Mouse (Mus musculus): ENCODE results near the gene Arg1. TPM values are rescaled to one million over a fixed set of nuclear protein-coding genes. Genes with fewer than 3 reads are reported as not detected.

The Arg1 gene
- polyA plus RNA-seq, 1 experiment from 2014 or later, result 5.0 TPM

GRCm38 (mm10) chr10:24895927-24896326 is 31.4 kb downstream of the Arg1 start:
- no peaks in the 10 kb centered on the region for H3K27me3 ChIP-seq (replicated peaks)
- WGBS, result 73% methylated on average over 8 of the region's 8 CpGs
- H3K36me3 ChIP-seq, result peaks cover 33% of the 10 kb centered on the region
- H3K4me1 ChIP-seq (replicated peaks), result no peaks in the 10 kb centered on the region
- no peak overlapping the region for H3K4me3 ChIP-seq (replicated peaks)
- 0 out of 2 replicates have a peak, but pooled peaks have one; percentile 20 for ATAC-seq
- H3K9ac ChIP-seq, result no peak overlapping the region
- no peak overlapping the region for H3K27ac ChIP-seq
- no peaks in the 10 kb centered on the region for H3K9me3 ChIP-seq
- no peak overlapping the region for H3K4me2 ChIP-seq (replicated peaks)

GRCm38 (mm10) chr10:24888343-24888742 is 38.9 kb downstream of the Arg1 start:
- Histone ChIP-seq H3K4me2 (replicated peaks) (no peak overlapping the region), H3K4me1 (replicated peaks) (no peaks in the 10 kb centered on the region), H3K9me3 (no peaks in the 10 kb centered on the region), H3K4me3 (replicated peaks) (no peak overlapping the region), H3K9ac (no peak overlapping the region), H3K27ac (no peak overlapping the region), H3K36me3 (peaks cover 12% of the 10 kb centered on the region), H3K27me3 (replicated peaks) (no peaks in the 10 kb centered on the region)
- ATAC-seq, result no peak
- WGBS, result 95% methylated on average over 7 of the region's 7 CpGs

GRCm38 (mm10) chr10:24886008-24886407 is 41.3 kb downstream of the Arg1 start:
- WGBS, result 78% methylated on average over 9 of the region's 9 CpGs
- H3K27ac ChIP-seq, result no peak overlapping the region
- ATAC-seq, result no peak
- H3K4me3 ChIP-seq (replicated peaks), result no peak overlapping the region
- H3K36me3 ChIP-seq, result peaks cover 24% of the 10 kb centered on the region
- H3K27me3 ChIP-seq (replicated peaks), result no peaks in the 10 kb centered on the region
- no peak overlapping the region for H3K9ac ChIP-seq
- no peak overlapping the region for H3K4me2 ChIP-seq (replicated peaks)
- H3K4me1 ChIP-seq (replicated peaks), result no peaks in the 10 kb centered on the region
- H3K9me3 ChIP-seq, result no peaks in the 10 kb centered on the region

- Histone ChIP-seq H3K4me3 (replicated peaks) (no peak overlapping the region), H3K4me1 (replicated peaks) (no peaks in the 10 kb centered on the region), H3K4me2 (replicated peaks) (no peak overlapping the region), H3K36me3 (peaks cover 32% of the 10 kb centered on the region), H3K27ac (no peak overlapping the region), H3K9me3 (no peaks in the 10 kb centered on the region), H3K9ac (no peak overlapping the region), H3K27me3 (replicated peaks) (no peaks in the 10 kb centered on the region)
- ATAC-seq, result no peak
- WGBS, result 74% methylated on average over 4 of the region's 4 CpGs
These were observed 53.7 kb downstream of the Arg1 start for GRCm38 (mm10) chr10:24873624-24874023.

- Histone ChIP-seq H3K27ac (0 out of 2 replicates have a peak within 1 kb of the TSS, but pooled peaks have one; percentile 40), H3K4me1 (replicated peaks) (no peaks in the 10 kb centered on the region), H3K27me3 (replicated peaks) (no peaks in the 10 kb centered on the region), H3K9ac (peak within 1 kb of the TSS; percentile 89), H3K4me2 (replicated peaks) (peak within 1 kb of the TSS; percentile 57), H3K36me3 (peaks cover 15% of the 10 kb centered on the region), H3K9me3 (no peaks in the 10 kb centered on the region), H3K4me3 (replicated peaks) (peak within 1 kb of the TSS; percentile 94)
- WGBS, result under 1% methylated on average over 36 of the region's 36 CpGs
- ATAC-seq, result peak; percentile 100
These were observed 57.5 kb downstream of the Arg1 start, which contains the start of gene Med23 for GRCm38 (mm10) chr10:24869760-24870290. TSS of gene Med23 (plus strand) at chr10:24869986.

Other genes starting within 250 kb of the Arg1 start
- gene Enpp1, start 215.3 kb downstream of the Arg1 start, polyA plus RNA-seq (2015; fragmentation: Nextera tagmentation; extraction: Ambion mirVana), result 8.2 and 8.7 TPM in 2 replicates
- gene Enpp3, start 84.7 kb downstream of the Arg1 start, polyA plus RNA-seq (2015; fragmentation: Nextera tagmentation; extraction: Ambion mirVana), result 13.1 and 14.7 TPM in 2 replicates
- gene Med23, start 57.5 kb downstream of the Arg1 start, polyA plus RNA-seq (2015; fragmentation: Nextera tagmentation; extraction: Ambion mirVana), result 16.1 and 16.3 TPM in 2 replicates

Data from intestine, embryonic 15.5 days (tissue).